Mouse (Mus musculus) E14TG2a.4 (cell line): ENCODE measurements around the gene Mrpl4.

Experiments
- H3K27me3 ChIP-seq: 2 replicates; pipeline ENCODE4 v1.6.1; 2014; ENCODE audit warnings: low read length, control low read depth; ENCODE audit not compliant: insufficient read depth
- H3K36me3 ChIP-seq: 2 replicates; pipeline ENCODE4 v1.6.1; 2014; ENCODE audit warnings: low read length, control low read depth; ENCODE audit not compliant: insufficient read depth
- H3K4me1 ChIP-seq: replicated peaks from 2 replicates; pipeline ENCODE4 v1.6.1; 2014; ENCODE audit warnings: low read depth, low read length, control low read depth
- H3K4me3 ChIP-seq: replicated peaks from 2 replicates; pipeline ENCODE4 v1.5.1; 2014; ENCODE audit warnings: mild to moderate bottlenecking, low read length
- H3K9me3 ChIP-seq: 2 replicates; pipeline ENCODE4 v1.6.1; 2014; ENCODE audit warnings: low read length, control low read depth
- CTCF ChIP-seq: conservative IDR thresholded peaks from 2 replicates; pipeline ENCODE4 v1.5.1; 2014; ENCODE audit warnings: low read length
- NANOG ChIP-seq: IDR thresholded peaks from 2 replicates; pipeline ENCODE4 v1.6.1; 2014; ENCODE audit warnings: borderline replicate concordance, low read length, mixed read lengths
- POU5F1 ChIP-seq: IDR thresholded peaks from 2 replicates; pipeline ENCODE4 v1.6.1; 2014; ENCODE audit warnings: low read length, borderline replicate concordance

Mrpl4 gene

DNA sequence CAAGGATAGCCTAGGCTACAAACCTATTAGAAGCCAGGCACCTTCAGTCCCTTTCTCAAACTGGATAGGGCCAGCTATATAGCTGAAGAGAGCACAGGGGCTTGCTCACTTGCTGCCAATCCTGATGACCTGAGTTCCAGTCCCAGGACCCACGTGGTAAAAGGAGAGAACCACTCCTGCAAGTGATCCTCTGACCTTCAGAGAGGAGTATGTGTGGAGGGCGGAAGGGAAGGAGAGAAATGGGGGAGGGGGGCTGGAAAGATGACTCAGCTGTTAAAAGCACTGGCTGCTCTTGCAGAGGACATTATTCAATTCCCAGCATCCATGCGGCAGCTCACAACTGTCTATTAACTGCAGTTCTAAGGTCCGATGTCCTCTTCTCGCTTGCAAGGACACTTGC lies 23.4 kb upstream of the Mrpl4 start:
- Histone ChIP-seq H3K36me3 (peaks cover 9% of the 10 kb centered on the region; the same call in 1 of the 2 replicates), H3K4me1 (peaks cover 90% of the 10 kb centered on the region), H3K27me3 (no peaks in the 10 kb centered on the region), H3K4me3 (peak overlapping the region; percentile 94; the same call in 1 of the 2 replicates), H3K9me3 (no peaks in the 10 kb centered on the region)
- TF ChIP-seq POU5F1 (no peak), NANOG (peak; percentile 58; the same call in 1 of the 2 replicates)

DNA sequence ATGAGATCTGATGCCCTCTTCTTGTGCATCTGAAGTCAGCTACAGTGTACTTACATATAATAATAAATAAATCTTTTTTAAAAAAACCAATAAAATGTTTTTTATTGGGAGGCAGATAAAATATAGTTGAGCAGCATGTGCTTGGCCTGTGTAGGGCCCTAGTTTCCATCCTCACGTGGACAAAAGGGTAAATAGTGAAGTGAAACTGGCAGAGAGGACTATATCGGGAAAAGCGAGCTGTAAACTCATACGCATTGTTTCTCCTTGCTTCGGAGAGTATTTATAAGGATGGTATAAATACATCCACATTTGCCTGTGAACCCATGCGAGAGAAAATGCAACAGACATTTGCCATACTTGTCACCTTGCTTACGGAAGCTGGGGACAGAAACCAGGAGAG lies 22.8 kb upstream of the Mrpl4 start:
- TF ChIP-seq CTCF (no peak), POU5F1 (no peak), NANOG (no peak)
- Histone ChIP-seq H3K4me1 (peaks cover 89% of the 10 kb centered on the region), H3K4me3 (peak overlapping the region; percentile 94; the same call in 1 of the 2 replicates), H3K36me3 (peaks cover 5% of the 10 kb centered on the region; the same call in 1 of the 2 replicates), H3K9me3 (no peaks in the 10 kb centered on the region), H3K27me3 (no peaks in the 10 kb centered on the region)

DNA sequence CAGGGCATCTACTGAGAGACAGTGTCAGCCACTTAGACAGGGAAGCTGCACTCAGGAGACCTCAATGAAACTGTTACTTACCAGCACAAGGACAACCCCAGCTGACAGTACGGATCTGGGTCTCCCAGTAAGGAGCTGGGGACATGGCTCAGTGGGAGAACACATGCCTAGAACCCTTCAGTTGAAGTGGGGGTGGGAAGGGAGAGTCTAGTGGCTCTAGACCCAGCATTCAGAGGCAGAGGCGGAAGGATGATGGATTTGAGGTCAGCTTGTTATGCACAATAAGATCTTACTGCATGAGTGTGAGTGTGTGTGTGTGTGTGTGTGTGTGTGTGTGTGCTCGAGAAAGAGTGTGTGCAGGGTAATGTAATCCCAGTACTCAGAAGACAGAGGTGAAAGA lies 20.4 kb upstream of the Mrpl4 start:
- Histone ChIP-seq H3K4me1 (peaks cover 97% of the 10 kb centered on the region), H3K27me3 (no peaks in the 10 kb centered on the region), H3K9me3 (no peaks in the 10 kb centered on the region), H3K36me3 (peaks cover 6% of the 10 kb centered on the region; the same call in 1 of the 2 replicates), H3K4me3 (no peak overlapping the region)
- TF ChIP-seq POU5F1 (no peak), NANOG (no peak), CTCF (no peak)

DNA sequence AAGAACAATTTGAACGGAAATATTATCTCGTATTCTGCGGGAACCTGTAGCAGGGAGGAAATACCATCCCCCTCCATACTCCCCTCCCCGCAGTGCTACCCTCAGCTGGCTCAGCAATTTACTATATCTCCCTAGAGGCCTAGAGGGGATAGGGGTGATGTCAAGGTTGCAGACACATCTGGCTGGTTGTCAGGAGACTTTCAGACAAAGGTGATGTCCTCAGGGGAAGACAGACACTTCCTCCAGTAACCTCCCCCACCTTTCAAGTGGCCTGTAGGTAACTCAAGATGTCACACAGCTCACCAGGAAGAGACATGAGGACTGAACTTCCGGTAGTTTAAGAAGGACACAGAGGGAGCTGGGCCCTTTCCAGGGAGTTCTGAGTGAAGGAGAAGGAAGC lies 19.4 kb upstream of the Mrpl4 start:
- no peaks in the 10 kb centered on the region for H3K9me3 ChIP-seq
- no peaks in the 10 kb centered on the region for H3K27me3 ChIP-seq
- peak overlapping the region; percentile 67 for H3K4me3 ChIP-seq
- peaks cover 97% of the 10 kb centered on the region for H3K4me1 ChIP-seq
- peaks cover 6% of the 10 kb centered on the region; the same call in 1 of the 2 replicates for H3K36me3 ChIP-seq
- 0 out of 2 replicates have a peak, but pooled peaks have one; percentile 14 for TF ChIP-seq NANOG
- no peak for TF ChIP-seq POU5F1

DNA sequence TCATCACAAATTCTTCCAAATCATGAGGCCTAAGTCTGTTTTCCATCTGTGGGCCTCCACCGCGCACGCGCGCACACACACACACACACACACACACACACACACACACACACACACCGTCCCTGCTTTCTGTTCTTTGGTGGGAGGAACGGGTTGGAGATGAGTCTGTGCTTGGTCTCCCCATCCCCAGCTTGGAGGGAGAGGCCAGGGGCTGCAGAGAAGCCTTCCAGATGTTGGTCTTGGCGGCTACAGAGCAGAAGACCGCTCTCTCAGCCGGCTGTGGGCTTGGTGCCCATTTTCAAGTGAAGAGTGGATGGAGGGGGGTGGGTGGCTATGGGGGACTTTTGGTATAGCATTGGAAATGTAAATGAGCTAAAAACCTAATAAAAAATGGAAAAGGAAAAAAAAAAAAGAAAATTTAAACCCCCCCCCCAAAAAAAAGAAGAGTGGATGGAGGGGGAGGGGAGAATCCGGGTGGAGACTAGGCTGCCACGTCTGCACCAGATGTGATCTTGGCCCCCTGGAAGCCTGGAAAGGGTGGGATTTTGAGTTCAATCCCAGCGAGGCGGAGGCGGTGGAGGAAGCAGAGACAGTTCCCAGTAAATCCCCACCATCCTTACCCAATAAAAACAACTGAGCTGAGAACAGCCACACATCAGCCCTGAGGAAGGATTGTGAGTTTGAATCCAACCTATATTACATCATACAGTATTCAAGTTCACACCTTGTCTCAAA lies 15.4 kb upstream of the Mrpl4 start:
- Histone ChIP-seq H3K4me1 (peaks cover 97% of the 10 kb centered on the region), H3K4me3 (peak overlapping the region; percentile 51; the same call in 1 of the 2 replicates), H3K9me3 (no peaks in the 10 kb centered on the region), H3K27me3 (no peaks in the 10 kb centered on the region), H3K36me3 (peaks cover 6% of the 10 kb centered on the region; the same call in 1 of the 2 replicates)
- TF ChIP-seq NANOG (no peak), POU5F1 (no peak), CTCF (no peak)

DNA sequence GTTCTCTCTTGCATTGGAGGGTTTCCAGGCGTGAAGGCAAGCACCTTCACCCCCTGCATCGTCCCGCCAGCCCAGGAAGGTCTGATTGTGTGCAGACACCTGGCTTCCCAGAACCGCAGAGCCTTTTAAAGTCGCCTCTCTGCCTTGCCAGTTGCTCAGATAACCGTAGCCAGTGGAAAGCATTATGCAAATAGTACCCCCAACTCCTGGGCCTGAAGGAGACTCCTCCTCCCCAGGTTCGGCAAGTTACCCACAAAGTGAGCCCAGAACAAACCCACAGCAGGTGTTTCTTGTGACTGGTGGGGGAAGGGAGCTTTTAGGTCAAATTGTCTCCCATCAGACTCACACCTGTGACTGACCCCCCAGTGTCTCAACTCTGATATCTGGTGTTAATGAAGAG lies 14.6 kb upstream of the Mrpl4 start:
- peaks cover 97% of the 10 kb centered on the region for H3K4me1 ChIP-seq
- H3K4me3 ChIP-seq = peak overlapping the region; percentile 51
- no peak; the same call in 1 of the 2 replicates for TF ChIP-seq POU5F1
- TF ChIP-seq CTCF = no peak
- TF ChIP-seq NANOG = no peak
- H3K9me3 ChIP-seq = no peaks in the 10 kb centered on the region
- H3K36me3 ChIP-seq = peaks cover 6% of the 10 kb centered on the region; the same call in 1 of the 2 replicates
- no peaks in the 10 kb centered on the region for H3K27me3 ChIP-seq

DNA sequence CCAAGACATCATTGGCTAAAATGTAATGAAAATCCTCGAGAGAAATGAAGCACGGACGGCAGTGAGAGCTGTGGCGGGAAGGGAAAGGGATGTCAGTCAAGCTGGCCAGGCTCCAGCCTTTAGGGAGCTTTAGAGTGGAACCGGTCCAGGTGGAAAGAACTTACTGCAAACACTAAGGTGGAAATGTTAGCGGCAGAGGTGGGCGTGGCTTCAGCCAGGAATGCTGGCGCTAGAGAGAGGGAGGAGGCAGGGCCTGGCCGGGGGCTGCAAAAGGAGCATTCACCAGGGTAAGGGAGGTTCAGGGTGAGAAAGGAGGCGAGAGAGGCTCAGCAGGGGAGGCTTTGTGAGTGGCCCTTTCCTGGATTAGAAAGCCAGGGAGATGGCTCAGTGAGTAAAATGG lies 11.7 kb upstream of the Mrpl4 start:
- peaks cover 6% of the 10 kb centered on the region; the same call in 1 of the 2 replicates for H3K36me3 ChIP-seq
- TF ChIP-seq NANOG (no peak), POU5F1 (no peak), CTCF (no peak)
- peaks cover 83% of the 10 kb centered on the region for H3K4me1 ChIP-seq
- no peaks in the 10 kb centered on the region for H3K9me3 ChIP-seq
- no peaks in the 10 kb centered on the region for H3K27me3 ChIP-seq
- H3K4me3 ChIP-seq = peak overlapping the region; percentile 48; the same call in 1 of the 2 replicates

DNA sequence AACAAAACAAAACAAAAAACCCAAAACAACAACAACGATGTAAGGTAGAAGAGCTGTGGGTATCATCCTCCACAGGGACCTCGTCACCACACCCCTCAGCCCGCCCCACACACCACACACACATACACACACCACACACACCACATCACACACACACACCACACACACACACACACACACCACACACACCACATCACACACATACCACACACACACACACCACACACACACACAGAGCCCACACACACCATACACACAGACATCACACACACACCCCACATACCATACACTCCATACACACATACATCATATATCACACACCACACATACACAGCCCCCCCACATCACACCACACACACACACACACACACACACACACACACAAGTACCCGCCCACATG lies 11.0 kb upstream of the Mrpl4 start:
- Histone ChIP-seq H3K4me1 (peaks cover 76% of the 10 kb centered on the region), H3K9me3 (no peaks in the 10 kb centered on the region), H3K36me3 (no peaks in the 10 kb centered on the region), H3K27me3 (no peaks in the 10 kb centered on the region), H3K4me3 (no peak overlapping the region)
- TF ChIP-seq POU5F1 (no peak), NANOG (no peak), CTCF (no peak)
